Mouse (Mus musculus) brain, embryonic 14.5 days (tissue): ENCODE results near the gene C77080.

Experiments
- CTCF ChIP-seq: fragments of 200-500 bp; IDR thresholded peaks from 2 replicates; pipeline ENCODE4 v1.5.1; 2012; ENCODE audit warnings: inconsistent platforms, mild to moderate bottlenecking, moderate library complexity, borderline replicate concordance; ENCODE audit not compliant: insufficient read depth, insufficient read length; ENCODE audit errors: extremely low read depth
- POLR2A ChIP-seq: fragments of 200-500 bp; IDR thresholded peaks from 2 replicates; pipeline ENCODE4 v1.6.1; 2012; ENCODE audit warnings: mild to moderate bottlenecking, inconsistent platforms, borderline replicate concordance; ENCODE audit not compliant: poor library complexity, insufficient read depth, insufficient read length, severe bottlenecking; ENCODE audit errors: extremely low read depth

GRCm38 (mm10) chr4:129284685-129285084 is 23.5 kb upstream of the C77080 start:
- TF ChIP-seq CTCF = no peak
- no peak for TF ChIP-seq POLR2A
